Mouse (Mus musculus) brain, embryonic 14.5 days (tissue): ENCODE measurements around the gene Tmem184a.

Experiments used
- CTCF ChIP-seq: fragments of 200-500 bp; IDR thresholded peaks from 2 replicates; pipeline ENCODE4 v1.5.1; 2012; ENCODE audit warnings: inconsistent platforms, mild to moderate bottlenecking, moderate library complexity, borderline replicate concordance; ENCODE audit not compliant: insufficient read depth, insufficient read length; ENCODE audit errors: extremely low read depth
- POLR2A ChIP-seq: fragments of 200-500 bp; IDR thresholded peaks from 2 replicates; pipeline ENCODE4 v1.6.1; 2012; ENCODE audit warnings: mild to moderate bottlenecking, inconsistent platforms, borderline replicate concordance; ENCODE audit not compliant: poor library complexity, insufficient read depth, insufficient read length, severe bottlenecking; ENCODE audit errors: extremely low read depth

DNA sequence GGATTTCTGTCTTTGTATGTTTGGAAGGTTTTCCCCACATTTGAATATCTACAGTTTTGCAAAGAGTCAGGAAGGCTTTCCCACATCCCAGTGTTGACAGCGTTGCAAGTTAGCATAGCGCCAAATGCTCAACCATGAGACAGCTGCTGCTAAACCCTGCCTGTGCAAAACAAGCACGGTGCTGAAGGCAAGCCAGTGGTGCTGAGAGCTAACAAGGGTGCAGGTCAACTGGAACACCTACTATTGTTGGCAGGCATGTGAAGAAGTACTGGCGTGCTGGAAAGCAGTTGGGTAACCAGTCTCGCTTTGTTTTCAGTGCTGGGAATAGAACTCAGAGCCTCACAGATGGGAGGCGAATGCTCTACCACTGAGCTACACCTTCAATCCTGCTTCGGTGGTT is 16.0 kb upstream of the Tmem184a start:
- no peak for TF ChIP-seq CTCF
- TF ChIP-seq POLR2A, result no peak
